Mouse (Mus musculus): ENCODE results near the gene Cyb561d2.

GRCm38 (mm10) chr9:107547026-107547425, 5.0 kb upstream of the Cyb561d2 start, which contains the start of gene Zmynd10:
- TF ChIP-seq MAFK (IDR thresholded peaks at IDR 0.05; ENCODE audit: insufficient read depth, low read depth, low read length), result no peak
- no peak for TF ChIP-seq ZNF384 (IDR thresholded peaks at IDR 0.05; ENCODE audit: low read depth, low read length)
- TF ChIP-seq CHD2 (IDR thresholded peaks at IDR 0.05; ENCODE audit: low read depth, low read length), result no peak

Data from ES-E14 (cell line).